Mouse (Mus musculus) naive thymus-derived CD4-positive, alpha-beta T cell, adult 2 months (primary cell): ENCODE data around the gene Sidt1.

Experiments
- DNase-seq: peaks from one replicate; pipeline ENCODE4 v3.0.0-alpha.2; 2011; ENCODE audit warnings: low read depth

The Sidt1 gene

DNA sequence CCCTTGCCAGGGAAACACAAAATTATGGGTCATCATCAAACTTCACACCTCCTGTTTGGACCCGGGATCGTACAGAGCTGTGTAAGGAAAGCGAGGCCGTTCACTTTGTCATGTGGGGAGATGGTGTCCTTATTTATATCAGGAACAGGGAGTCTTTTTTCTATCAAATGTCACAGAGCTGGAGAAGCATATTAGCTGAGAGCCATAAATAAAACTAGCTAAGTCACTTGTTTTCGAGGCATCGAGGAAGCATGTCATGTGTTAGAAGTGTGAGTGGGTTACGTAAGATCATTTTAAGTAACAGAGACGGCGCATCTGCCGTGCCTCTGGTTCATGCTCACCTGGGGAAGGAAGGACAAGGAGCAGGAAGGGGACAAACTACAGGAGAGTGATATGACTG lies 83.0 kb downstream of the Sidt1 start:
- no peak for DNase-seq

DNA sequence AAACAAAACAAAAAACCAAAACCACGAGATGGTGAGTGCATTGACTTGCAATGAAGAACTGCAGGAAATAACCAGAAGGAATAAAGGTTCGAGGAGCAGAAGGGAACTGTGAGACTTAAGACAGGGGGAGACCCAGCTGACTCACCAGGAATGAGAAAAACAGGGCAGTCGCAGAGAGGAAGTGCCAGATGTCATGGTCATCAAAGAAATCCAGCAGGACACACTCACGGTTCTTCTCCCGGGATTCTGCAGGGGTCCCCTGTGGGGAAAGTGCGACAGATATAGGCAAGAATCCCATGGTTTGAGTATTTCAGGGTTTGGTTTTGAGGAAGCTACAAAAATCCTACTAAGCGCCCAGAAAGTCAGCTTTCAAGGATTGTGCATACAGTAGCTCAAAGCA lies 89.7 kb downstream of the Sidt1 start:
- DNase-seq: no peak

DNA sequence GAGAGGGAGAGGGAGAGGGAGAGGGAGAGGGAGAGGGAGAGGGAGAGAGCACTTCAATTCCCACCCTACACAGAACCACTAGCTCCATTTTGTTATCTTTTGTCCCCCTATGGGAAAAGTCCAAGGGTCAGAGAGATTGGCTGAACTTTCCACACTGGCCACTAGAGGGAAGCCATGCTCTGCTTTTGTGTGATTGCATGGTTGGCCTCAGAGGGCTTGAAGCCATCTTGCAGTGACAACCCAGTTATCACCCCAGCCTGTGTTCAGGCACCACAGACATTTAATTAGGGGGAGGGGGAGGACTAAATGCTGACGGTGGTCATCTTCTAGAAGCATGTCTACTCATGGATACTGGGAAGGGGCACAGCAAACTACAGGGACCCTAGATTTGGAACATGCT lies 90.4 kb downstream of the Sidt1 start:
- DNase-seq: peak; percentile 74

DNA sequence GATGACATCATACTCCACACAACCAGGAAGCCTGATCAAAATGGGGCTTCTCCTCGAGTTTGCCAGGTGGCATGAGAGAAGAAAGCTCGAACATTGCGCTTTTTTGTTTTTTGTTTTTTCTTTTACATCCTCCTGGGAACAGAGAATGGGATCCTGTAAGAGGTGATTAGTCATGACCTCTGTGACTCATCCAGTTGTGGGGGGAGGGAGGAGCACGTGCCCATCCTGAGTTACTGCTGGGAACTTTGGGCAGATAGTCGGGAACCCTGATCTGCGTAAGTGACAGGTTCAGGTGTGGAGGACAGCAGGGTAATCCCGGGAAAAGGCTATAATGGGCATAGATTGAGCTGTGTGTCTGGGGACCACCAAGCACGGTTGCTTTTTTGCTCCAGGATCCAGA lies 92.6 kb downstream of the Sidt1 start:
- DNase-seq: no peak

DNA sequence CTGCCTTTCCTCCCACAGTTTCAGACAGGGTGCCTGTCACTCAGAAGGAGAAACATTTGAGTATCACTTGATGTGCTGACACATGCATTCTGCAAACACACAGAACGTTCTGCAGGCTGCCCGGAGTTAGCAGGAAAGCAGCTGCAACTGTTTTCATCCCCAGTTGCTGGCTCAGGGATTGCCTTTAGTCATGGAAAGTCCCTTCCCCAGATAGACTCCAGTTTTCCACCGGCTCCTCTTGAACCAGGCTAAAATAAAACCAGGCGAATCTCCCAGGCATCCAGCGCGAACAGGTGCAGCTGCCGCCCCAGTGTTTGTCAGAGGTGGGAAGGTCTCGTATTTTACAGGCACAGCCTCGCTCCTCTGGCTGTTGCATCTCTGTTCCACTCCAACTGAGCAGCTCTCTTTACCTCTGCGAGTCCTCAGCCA lies 94.1 kb downstream of the Sidt1 start:
- no peak for DNase-seq

DNA sequence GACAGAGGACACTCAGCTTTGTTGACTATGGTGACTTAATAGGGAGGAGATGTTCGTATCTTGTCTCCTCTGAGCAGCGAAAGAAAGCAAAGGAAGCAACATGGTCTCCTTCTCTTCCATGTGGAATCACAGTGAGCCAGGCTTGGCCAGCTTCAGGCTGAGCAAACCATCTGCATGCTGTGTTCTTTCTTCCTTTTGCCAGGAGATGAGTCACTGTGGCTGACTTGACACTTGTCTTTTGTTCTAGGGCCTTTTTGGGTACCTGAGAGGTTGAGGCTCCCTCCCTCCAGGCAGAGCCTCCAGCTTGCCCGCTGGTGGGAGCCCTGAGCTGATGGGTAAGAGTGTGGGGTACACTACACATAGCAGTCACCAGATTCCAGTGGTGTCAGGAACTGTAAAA lies 95.2 kb downstream of the Sidt1 start:
- DNase-seq: no peak

DNA sequence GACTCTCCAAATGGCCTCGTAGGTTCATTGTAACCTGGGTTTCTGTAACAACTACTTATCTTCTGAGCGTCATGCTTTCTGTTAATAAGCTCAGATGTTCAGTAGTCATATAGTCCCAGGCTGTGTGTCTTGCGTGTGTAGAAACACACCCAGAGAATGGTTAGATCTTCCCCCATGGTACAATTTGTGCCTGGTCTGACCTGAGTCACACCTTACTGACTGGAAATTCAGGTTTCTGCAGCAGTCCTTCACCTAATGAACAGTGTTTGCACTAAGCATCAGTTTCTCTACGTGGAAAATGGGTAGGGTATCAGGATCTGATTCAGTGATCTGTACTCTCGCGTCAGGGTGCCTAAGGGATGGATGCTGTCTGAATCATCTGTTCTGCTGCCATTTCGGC lies 100.0 kb downstream of the Sidt1 start:
- DNase-seq: no peak

DNA sequence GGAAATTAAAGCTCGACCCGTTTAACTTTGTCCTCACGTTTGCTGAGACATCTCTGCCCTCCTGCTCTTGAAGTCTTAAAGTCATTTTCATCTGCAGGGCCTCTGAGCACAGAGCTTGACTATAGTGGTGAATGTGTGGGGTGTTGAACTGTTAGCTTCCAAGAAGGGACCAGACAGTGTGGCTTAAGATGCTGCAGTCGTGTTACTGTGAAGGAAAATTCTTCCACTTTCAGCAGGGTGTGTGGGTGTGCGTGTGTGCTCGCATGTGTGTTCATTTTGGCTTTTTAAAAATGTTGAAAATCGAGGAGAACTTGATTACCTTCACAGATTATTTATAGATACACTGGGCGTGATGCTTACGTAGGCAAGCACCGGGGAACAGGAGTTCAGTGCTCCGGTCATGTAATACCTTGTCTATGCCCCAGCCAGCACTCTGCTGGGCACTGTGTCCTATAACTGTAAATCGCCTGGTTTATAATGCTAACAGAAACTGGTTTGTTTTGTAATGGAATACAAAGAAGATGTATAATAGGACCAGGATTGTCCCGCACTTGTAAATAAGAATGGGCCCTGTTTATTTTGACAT lies 106.2 kb downstream of the Sidt1 start:
- no peak for DNase-seq

DNA sequence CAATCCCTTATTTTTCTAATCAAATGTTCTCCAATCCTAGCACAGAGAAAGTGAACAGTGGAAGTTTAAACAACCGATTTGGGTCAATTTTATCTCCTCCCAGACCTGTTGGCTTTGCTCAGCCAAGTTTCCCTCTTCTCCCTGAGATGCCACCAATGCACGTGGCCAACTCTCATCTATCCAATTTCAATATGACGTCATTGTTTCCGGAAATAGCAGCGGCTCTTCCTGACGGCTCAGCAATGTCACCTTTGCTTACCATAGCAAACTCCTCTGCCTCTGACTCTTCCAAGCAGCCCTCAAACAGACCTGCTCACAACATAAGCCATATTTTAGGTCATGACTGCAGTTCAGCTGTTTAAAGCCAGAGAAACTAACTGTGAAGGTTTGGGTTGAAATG lies 111.5 kb downstream of the Sidt1 start:
- DNase-seq: no peak

DNA sequence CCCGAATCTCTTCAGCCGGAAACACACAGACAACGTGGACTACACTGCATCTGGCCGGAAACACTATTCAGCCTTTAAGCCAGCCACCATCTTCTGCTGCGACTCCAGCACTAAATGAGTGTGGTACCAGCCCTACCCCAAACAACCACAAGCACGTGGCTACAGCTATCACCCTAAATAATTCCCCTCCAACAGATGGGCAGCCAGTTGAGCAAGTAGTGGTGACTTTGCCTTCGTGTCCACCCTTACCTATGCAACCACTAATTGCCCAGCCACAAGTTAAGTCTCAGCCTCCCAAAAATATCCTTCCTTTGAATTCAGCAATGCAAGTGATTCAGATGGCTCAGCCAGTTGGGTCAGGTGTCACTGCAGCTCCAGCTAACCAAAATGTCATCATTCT lies 116.6 kb downstream of the Sidt1 start:
- no peak for DNase-seq

DNA sequence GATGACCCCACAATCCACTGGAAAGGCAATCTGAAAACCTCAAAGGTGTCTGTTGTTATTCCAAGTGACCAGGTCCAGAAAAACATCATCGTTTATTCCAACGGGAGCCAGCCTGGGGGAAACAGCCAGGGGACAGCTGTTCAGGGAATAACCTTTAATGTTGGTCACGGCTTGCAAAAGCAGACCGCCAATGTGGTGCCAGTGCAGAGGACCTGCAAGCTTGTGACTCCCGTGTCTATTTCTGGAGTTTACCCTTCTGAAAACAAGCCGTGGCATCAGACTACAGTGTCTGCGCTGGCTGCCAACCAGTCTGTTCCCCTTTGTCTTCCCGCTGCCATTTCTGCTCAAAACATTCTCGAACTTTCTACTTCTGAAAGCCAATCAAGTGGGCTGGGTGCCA lies 117.5 kb downstream of the Sidt1 start:
- DNase-seq: no peak

DNA sequence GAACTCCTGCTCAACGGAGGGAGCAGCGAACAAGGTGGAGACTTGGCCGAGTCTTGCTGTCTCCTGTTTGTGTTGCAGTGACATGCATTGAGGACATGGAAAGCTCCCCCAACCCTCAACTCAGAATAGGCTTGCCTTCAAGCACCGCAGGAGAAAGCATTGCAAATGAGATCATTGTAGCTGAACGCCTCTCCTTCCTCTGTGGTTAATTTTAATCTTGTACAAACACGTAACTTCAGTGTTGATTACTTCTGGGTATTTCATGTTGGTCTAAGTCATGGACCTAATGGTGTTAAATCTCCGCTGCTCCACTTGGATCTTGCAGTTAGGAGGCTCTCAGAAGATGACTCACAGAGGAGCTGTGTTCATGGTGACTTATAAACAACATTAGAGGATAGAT lies 120.3 kb downstream of the Sidt1 start:
- no peak for DNase-seq

DNA sequence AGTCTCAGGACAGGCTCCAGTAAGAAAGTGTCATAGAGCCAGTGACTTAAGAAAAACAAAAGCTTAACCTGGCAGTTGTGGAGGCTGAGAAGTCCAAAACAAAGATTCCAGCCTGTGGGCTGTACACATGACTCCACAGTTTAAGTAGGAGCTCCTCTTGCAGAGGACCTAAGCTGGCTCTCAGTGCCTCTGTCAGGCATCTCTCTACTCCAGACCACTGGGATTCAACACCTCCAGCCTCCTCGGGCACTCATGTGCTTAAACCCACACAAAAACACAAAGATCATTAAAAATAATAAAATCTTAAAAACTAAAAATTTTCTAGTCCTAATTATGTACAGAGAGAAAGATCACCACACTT lies 122.0 kb downstream of the Sidt1 start:
- DNase-seq: no peak

DNA sequence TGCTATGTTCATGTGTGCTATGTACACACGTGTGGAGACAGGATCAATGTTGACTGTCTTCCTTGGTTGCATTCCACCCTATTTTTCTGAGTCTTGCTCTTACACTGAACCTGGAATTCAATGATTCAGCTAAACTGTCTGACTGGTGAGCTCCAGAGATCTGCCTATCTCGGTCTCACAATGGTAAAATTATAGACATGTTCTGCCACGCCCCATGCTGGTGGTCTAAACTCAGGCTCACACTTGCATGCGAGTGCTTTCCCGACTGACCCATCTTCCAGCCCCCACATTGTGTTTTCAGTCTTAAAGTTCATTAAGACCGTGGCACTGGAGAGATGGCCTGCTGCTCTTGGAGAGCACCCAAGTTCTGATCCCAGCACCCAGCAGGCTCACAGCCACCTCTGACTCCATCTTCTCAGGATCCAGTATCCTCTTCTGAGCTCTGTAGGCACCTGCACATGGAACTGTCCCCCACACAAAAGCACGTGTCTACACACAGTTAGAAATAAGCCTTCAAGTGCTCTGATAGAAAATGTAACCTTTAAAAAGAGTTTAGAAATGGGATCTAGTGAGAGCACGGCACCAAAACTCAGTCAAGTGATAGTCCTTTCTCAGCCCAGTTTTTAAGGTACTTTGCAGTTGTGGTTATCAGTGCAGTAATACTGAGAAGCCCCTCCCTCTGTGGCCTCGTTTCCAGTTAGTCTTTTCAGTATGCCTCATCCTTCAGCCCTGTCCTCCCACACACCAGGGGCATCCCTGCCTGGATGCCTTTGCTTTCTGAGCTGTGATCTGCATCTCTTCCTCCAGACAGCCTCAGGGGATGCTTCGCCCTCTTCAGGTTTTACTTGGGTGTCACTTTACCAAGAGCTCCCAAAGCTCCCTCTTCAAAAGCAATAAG lies 122.6 kb downstream of the Sidt1 start:
- DNase-seq: no peak

DNA sequence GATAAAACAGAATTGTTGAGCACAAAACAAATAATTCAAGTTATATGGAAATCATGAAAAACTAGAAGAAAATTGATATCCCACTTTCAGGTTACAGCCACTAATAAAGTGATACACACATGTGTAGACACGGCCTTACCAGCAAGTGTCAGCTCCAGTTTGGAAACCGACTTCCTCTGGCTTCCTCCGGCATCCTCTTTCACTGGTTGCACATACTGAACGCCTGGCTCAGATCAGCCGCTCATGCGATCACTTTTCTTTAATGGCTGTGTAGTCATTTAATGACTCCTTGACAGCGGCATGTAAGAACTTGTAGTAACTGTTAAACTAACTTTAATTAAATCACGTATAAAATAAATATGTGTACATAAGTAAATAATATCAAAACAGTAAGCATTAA lies 127.0 kb downstream of the Sidt1 start:
- DNase-seq: no peak

DNA sequence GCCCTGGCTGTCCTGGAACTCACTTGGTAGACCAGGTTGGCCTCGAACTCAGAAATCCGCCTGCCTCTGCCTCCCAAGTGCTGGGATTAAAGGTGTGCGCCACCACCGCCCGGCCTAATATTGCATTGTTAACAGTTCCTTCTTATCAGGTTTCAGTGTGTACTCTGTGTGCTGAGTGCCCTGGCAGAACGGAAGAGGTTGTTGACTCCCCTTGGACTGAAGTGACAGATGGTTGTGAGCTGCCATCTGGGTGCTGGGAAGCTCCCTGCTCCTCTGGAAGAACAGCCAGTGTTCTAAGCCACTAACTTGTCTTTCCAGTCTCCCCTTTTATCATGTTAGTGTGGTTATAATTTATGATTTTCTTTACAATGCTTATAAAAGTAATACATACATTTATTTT lies 128.7 kb downstream of the Sidt1 start:
- DNase-seq: no peak

DNA sequence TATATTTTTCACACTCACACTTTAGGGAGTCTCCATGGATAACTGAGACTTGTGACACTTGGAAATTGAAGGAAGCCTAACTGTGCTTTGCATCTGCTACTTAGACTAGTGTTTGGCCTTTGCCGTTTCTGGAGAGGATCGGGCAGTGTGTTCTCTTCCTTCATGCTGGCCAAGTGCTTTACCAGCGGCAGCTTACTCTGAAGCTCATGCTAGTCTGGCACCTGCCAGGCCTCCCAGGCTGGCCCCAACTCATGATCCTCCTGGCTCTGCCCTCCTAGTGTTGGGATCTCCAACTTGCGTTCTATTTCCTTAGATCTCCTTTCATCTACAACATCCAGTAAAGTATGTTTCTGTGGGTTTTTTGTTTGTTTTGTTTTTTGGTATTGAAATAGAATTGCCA lies 132.8 kb downstream of the Sidt1 start:
- no peak for DNase-seq

DNA sequence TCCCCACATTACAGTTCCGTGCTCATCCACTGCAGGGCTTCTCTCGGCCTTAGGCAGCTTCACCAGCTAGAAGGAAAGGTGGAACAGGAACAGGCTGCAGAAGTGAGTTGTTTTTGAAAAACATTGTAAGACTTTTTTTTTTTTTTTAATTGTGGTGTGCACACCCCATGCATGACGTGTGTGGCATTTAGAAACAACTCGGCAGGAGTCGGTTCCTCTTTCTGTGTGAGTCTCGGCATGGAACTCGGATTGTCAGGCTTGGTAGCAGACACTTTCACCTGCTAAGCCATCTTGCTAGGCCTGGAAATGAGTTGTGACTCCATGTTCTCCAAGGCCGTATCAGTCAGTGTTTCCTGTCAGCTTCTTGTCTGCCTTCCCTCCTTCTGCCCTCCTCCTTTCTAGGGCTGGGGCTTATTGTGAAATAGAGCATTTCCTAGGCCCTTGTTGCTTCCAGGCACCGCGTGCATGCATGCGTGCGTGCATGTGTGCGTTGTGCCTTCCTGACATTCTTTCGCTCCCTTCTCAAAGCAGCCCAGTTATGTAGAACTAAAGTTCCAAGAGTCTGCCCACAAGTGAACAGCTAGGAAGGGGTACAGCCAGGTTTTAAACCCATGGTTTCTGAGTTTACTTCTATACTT lies 133.8 kb downstream of the Sidt1 start:
- DNase-seq: no peak

DNA sequence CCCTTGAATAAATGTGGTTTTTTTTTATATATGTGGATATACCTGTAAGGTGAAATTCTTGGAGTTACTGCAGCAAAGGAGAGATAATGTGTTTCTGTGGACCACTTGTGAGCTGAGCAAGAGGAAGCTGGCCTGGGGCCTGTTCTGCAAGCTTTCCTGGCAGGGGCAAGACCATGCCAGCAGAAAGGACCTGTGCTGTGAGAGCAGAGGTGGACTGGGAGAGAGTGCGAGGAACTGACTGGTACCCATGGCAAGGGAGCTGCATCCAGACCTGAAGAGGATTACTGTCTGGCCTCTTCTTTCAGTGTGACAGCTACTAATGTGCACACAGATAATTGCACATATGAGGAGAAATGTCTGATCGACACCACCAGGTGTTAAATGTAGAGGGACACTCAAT lies 142.0 kb downstream of the Sidt1 start:
- DNase-seq: no peak
